Mouse (Mus musculus) layer of hippocampus, postnatal 14 days (tissue): ENCODE results near the gene Runx1. TPM values are rescaled to one million over a fixed set of nuclear protein-coding genes. Genes with fewer than 3 reads are reported as not detected.

Source experiments
- DNase-seq, 2 experiments: peaks; one replicate each; pipeline ENCODE4 v3.0.0; 2021 to 2022; ENCODE audit warnings: low spot score in 2 of 2, mixed read lengths in 1 of 2
- long read RNA-seq, 2 experiments: library from polyadenylated mRNA; stranded (forward); transcript quantifications; one replicate each; pipeline ENCODE4 v2.0.0; 2021
- total RNA-seq, 2 experiments: library from RNA; stranded (reverse); gene quantifications; 2 replicates each; pipeline ENCODE4 v1.2.3; 2021

Gene Runx1
- total RNA-seq: 1 to 10 TPM; 1.9 to 2.6 TPM
- long read RNA-seq, experiment 1: 0 reads
- long read RNA-seq, experiment 2, partial matches to known transcripts: 1 of 1 reads
- long read RNA-seq, experiment 2, other reads (novel, unspliced or antisense): 0 of 1 reads

- peak in 1 of 2 experiments; percentile 29 for DNase-seq
Measured at GRCm38 (mm10) chr16:92825908-92826650, at the start of gene Runx1. Runx1 (minus strand) TSS chr16:92826149.

GRCm38 (mm10) chr16:92874015-92874414 is 48.1 kb upstream of the Runx1 start:
- DNase-seq: no peak

GRCm38 (mm10) chr16:92871728-92872127 is 45.8 kb upstream of the Runx1 start:
- DNase-seq: no peak

GRCm38 (mm10) chr16:92868550-92868949 is 42.6 kb upstream of the Runx1 start:
- DNase-seq: no peak

GRCm38 (mm10) chr16:92867261-92867935 is 41.4 kb upstream of the Runx1 start:
- DNase-seq: no peak

- no peak for DNase-seq
Measured at GRCm38 (mm10) chr16:92865314-92865713, 39.4 kb upstream of the Runx1 start.

GRCm38 (mm10) chr16:92864191-92864590 is 38.2 kb upstream of the Runx1 start:
- no peak for DNase-seq

GRCm38 (mm10) chr16:92863179-92863578 is 37.2 kb upstream of the Runx1 start:
- no peak for DNase-seq

DNA sequence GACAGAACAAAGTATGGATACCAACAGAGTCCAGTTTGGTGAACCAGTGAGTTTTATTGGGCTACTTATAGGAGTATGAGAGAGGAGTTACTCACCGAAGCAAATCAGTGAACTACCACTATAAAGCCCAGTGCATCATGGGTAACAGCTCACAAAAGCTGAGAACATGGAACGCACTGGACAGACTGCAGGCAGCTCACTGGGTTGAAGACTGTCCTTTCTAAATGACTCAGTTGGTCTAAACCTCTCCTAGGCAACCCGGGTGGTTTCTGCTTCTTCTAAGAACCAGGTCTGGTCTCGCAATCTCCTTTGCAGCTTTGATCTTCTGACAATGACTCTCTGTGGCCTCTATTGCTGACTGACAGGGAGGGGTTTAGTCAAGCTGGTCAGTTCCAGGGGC is 36.5 kb upstream of the Runx1 start:
- no peak for DNase-seq

- DNase-seq: no peak
Measured at GRCm38 (mm10) chr16:92861571-92861970, 35.6 kb upstream of the Runx1 start.

DNA sequence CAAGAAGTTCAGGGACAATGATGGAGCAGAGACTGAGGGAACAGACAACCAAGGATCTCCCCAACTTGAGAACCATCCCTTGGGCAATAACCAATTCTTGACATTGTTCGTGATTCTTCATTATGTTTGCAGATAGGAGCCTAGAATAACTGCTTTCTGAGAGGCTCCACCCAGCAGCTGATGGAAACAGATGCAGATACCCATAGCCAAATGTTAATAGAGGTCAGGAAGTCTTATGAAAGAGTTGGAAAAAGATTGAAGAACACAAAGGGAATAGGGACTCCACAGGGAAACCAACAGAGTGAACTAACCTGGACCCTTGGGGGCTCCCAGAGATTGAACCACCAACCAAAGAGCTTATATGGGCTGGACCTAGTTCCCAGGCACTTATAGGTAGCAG is 34.7 kb upstream of the Runx1 start:
- DNase-seq: no peak

- DNase-seq: no peak
Measured at GRCm38 (mm10) chr16:92856779-92857178, 30.8 kb upstream of the Runx1 start.

- DNase-seq: no peak
Measured at GRCm38 (mm10) chr16:92852276-92852675, 26.3 kb upstream of the Runx1 start.

DNA sequence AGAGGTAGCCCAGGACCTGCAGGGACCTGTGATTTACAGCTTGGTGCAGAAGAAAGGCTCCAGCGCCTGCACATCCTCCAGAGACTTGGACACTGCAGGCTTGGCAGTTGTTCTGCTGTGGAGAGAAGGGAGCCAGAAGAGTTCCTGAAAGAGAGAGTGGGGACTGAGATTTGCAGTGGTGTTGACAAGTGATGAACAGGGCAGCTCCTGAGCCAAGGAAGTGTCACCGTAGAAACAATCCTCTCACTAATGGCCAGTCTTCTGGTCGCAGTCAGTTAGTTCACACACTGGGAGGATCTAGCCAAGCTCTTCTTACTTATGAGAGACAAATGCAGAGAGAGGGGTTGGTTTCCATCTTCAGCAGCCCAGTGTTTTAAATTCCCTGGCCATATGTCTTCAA is 24.5 kb upstream of the Runx1 start:
- DNase-seq: no peak

GRCm38 (mm10) chr16:92847762-92848300 is 21.9 kb upstream of the Runx1 start:
- DNase-seq: no peak

- DNase-seq: no peak
Measured at GRCm38 (mm10) chr16:92845244-92846225, 19.6 kb upstream of the Runx1 start.

DNA sequence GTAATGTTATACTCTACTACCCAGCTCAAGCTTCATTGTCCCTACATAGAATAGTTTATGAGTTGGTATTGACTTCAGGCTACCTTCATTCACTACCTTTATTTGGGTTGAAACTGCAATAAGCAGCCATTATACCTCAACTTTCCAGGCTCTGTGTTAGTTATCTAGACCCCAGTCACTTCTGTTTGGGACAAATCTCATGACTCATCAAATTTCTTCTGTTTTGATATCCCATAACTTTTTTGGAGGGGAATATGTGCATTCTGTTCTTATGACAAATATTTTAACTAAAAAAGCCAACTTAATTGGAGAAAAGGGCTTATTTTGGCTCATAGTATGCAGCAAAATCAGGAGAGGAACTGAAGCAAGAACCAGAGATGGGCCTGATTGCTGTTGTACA is 12.8 kb upstream of the Runx1 start:
- DNase-seq: no peak

DNA sequence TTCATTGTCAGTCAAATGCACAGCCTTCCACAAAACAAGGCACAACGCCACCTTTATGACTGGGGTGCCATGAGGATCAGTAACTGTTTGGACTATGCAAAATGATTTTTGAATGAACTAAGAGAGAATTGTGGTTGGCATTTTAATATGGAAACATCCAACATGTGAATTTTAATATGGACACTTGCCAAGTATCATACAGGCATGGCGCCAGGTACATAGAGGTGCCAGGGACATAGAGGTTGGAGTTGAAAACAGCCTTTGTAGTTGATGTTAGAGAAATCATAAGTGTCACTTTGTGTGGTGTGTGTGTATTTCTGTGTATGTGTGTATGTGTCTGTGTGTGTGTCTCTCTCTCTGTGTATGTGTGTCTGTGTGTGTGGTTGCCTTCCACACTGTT is 5.4 kb upstream of the Runx1 start:
- DNase-seq: no peak

DNA sequence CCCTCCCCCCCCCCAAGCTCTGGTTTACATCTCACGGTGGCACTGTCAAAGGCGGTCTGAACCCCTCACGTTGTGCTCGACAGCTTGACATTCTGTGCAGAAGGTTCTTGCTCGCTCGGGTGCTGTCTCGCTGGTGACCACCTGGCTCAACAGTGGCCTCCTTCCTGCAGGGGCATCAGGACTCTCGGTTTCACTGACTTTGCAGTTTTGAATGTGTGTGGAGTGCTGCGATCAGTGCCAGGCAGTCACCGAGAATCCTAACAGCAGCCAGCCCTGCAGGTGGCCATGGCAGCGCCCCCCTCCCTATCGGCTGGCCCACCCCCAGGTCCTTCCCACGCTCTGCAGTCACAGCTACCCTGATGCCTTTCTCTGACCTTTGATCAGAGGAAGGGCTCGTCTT is 4.5 kb upstream of the Runx1 start:
- no peak for DNase-seq

GRCm38 (mm10) chr16:92828308-92828862 is 2.4 kb upstream of the Runx1 start:
- DNase-seq: no peak
